Mouse (Mus musculus) kidney, postnatal 4 days (tissue): ENCODE measurements around the gene Dpep1.

Experiments used
- DNase-seq, 2 experiments: peaks; one replicate each; pipeline ENCODE4 v3.0.0; 2021; ENCODE audit warnings: mixed read lengths in 2 of 2

Dpep1 gene

GRCm38 (mm10) chr8:123185566-123186409, at the start of gene Dpep1:
Gene Dpep1, plus strand, starts transcription at chr8:123186242.
- peak; percentile 77 to 84 for DNase-seq

GRCm38 (mm10) chr8:123136287-123136686, 49.8 kb upstream of the Dpep1 start:
- DNase-seq = no peak

- DNase-seq = peak; percentile 82 to 89
Observed at GRCm38 (mm10) chr8:123137645-123138077, 48.4 kb upstream of the Dpep1 start.

GRCm38 (mm10) chr8:123138741-123139140, 47.3 kb upstream of the Dpep1 start:
- DNase-seq = no peak

GRCm38 (mm10) chr8:123141741-123142462, 44.1 kb upstream of the Dpep1 start:
- peak; percentile 59 to 75 for DNase-seq

GRCm38 (mm10) chr8:123145279-123145678, 40.8 kb upstream of the Dpep1 start:
- DNase-seq = peak; percentile 71 to 77

GRCm38 (mm10) chr8:123146390-123146789, 39.7 kb upstream of the Dpep1 start:
- peak in 1 of 2 experiments; percentile 32 for DNase-seq

- peak; percentile 58 to 73 for DNase-seq
Observed at GRCm38 (mm10) chr8:123150737-123151171, 35.3 kb upstream of the Dpep1 start.

- DNase-seq = peak; percentile 25 to 48
Observed at GRCm38 (mm10) chr8:123155177-123155576, 30.9 kb upstream of the Dpep1 start.

- peak in 1 of 2 experiments; percentile 22 for DNase-seq
Observed at GRCm38 (mm10) chr8:123156070-123156773, 29.8 kb upstream of the Dpep1 start.

GRCm38 (mm10) chr8:123157888-123158465, 28.1 kb upstream of the Dpep1 start, which contains the start of gene Sult5a1:
Gene Sult5a1, minus strand, starts transcription at chr8:123158315.
- peak; percentile 52 to 69 for DNase-seq

GRCm38 (mm10) chr8:123181391-123181790, 4.7 kb upstream of the Dpep1 start:
- peak; percentile 57 to 72 for DNase-seq

- DNase-seq = no peak
Observed at GRCm38 (mm10) chr8:123188006-123188405, 2.0 kb downstream of the Dpep1 start.

GRCm38 (mm10) chr8:123188841-123189240, 2.8 kb downstream of the Dpep1 start:
- DNase-seq = no peak

GRCm38 (mm10) chr8:123190678-123191077, 4.6 kb downstream of the Dpep1 start:
- peak; percentile 90 to 92 for DNase-seq

- DNase-seq = no peak
Observed at GRCm38 (mm10) chr8:123191908-123192307, 5.9 kb downstream of the Dpep1 start.

GRCm38 (mm10) chr8:123193771-123194170, 7.7 kb downstream of the Dpep1 start:
- no peak for DNase-seq

- peak; percentile 25 to 38 for DNase-seq
Observed at GRCm38 (mm10) chr8:123197016-123197415, 11.0 kb downstream of the Dpep1 start.

- DNase-seq = no peak
Observed at GRCm38 (mm10) chr8:123199864-123200263, 13.8 kb downstream of the Dpep1 start.

GRCm38 (mm10) chr8:123202288-123202687, 16.2 kb downstream of the Dpep1 start:
- DNase-seq = peak; percentile 86 to 87

- DNase-seq = no peak
Observed at GRCm38 (mm10) chr8:123203571-123203970, 17.5 kb downstream of the Dpep1 start.

- DNase-seq = no peak
Observed at GRCm38 (mm10) chr8:123211876-123212275, 25.8 kb downstream of the Dpep1 start.
